Mouse (Mus musculus): Measurements from ENCODE around the gene Dgkg.

Dgkg gene

GRCm38 (mm10) chr16:22598741-22599140 is 58.3 kb downstream of the Dgkg start:
- no peak for DNase-seq (ENCODE audit: low spot score in 2 of 2)

GRCm38 (mm10) chr16:22596394-22596793 is 60.6 kb downstream of the Dgkg start:
- no peak for DNase-seq (ENCODE audit: low spot score in 2 of 2)

- DNase-seq (ENCODE audit: low spot score in 2 of 2), result no peak
These were observed 63.1 kb downstream of the Dgkg start for GRCm38 (mm10) chr16:22593907-22594306.

- no peak for DNase-seq (ENCODE audit: low spot score in 2 of 2)
These were observed 67.4 kb downstream of the Dgkg start for GRCm38 (mm10) chr16:22589619-22590018.

- DNase-seq (ENCODE audit: low spot score in 2 of 2), result no peak
These were observed 70.7 kb downstream of the Dgkg start for GRCm38 (mm10) chr16:22586151-22586836.

- no peak for DNase-seq (ENCODE audit: low spot score in 2 of 2)
These were observed 71.5 kb downstream of the Dgkg start for GRCm38 (mm10) chr16:22585523-22585922.

GRCm38 (mm10) chr16:22583401-22583800 is 73.6 kb downstream of the Dgkg start:
- no peak for DNase-seq (ENCODE audit: low spot score in 2 of 2)

GRCm38 (mm10) chr16:22582173-22582929 is 74.7 kb downstream of the Dgkg start:
- DNase-seq (ENCODE audit: low spot score in 2 of 2), result no peak

GRCm38 (mm10) chr16:22580103-22580502 is 76.9 kb downstream of the Dgkg start:
- DNase-seq (ENCODE audit: low spot score in 2 of 2), result no peak

- DNase-seq (ENCODE audit: low spot score in 2 of 2), result no peak
These were observed 78.1 kb downstream of the Dgkg start for GRCm38 (mm10) chr16:22578883-22579282.

- no peak for DNase-seq (ENCODE audit: low spot score in 2 of 2)
These were observed 79.4 kb downstream of the Dgkg start for GRCm38 (mm10) chr16:22577656-22578055.

- DNase-seq (ENCODE audit: low spot score in 2 of 2), result no peak
These were observed 82.9 kb downstream of the Dgkg start for GRCm38 (mm10) chr16:22574164-22574563.

- DNase-seq (ENCODE audit: low spot score in 2 of 2), result peak; percentile 37 to 53
These were observed 84.2 kb downstream of the Dgkg start for GRCm38 (mm10) chr16:22572641-22573341.

- no peak for DNase-seq (ENCODE audit: low spot score in 2 of 2)
These were observed 92.1 kb downstream of the Dgkg start for GRCm38 (mm10) chr16:22564907-22565272.

GRCm38 (mm10) chr16:22564259-22564906 is 92.6 kb downstream of the Dgkg start:
- DNase-seq (ENCODE audit: low spot score in 2 of 2), result peak; percentile 52 to 55

- no peak for DNase-seq (ENCODE audit: low spot score in 2 of 2)
These were observed 93.4 kb downstream of the Dgkg start for GRCm38 (mm10) chr16:22563594-22563993.

- no peak for DNase-seq (ENCODE audit: low spot score in 2 of 2)
These were observed 102.0 kb downstream of the Dgkg start for GRCm38 (mm10) chr16:22554996-22555395.

- no peak for DNase-seq (ENCODE audit: low spot score in 2 of 2)
These were observed 104.7 kb downstream of the Dgkg start for GRCm38 (mm10) chr16:22552351-22552750.

- DNase-seq (ENCODE audit: low spot score in 2 of 2), result no peak
These were observed 105.6 kb downstream of the Dgkg start for GRCm38 (mm10) chr16:22551231-22552000.

GRCm38 (mm10) chr16:22549346-22549745 is 107.7 kb downstream of the Dgkg start:
- DNase-seq (ENCODE audit: low spot score in 2 of 2), result no peak
